In genomic region chr8:102938771-102939170, GRCm38 (mm10) we compare ENCODE assay signal across 23 mouse cellular contexts.
"Had no signal": no experiment of that assay in that cellular context is flagged by ENCODE, and none has a peak within 500 bp of the region (broad histone marks: within the 10 kb centered on the region; RNA-seq: fewer than 3 reads in every experiment).

No protein-coding gene starts in this region.

- H3K9me3 ChIP-seq: heart, embryonic 13.5 days; heart, embryonic 15.5 days; hindbrain, embryonic 13.5 days; hindbrain, embryonic 15.5 days; limb, embryonic 13.5 days; limb, embryonic 15.5 days; liver, embryonic 12.5 days had no signal

- H3K27ac ChIP-seq: heart, embryonic 13.5 days; heart, embryonic 15.5 days; hindbrain, embryonic 13.5 days; hindbrain, embryonic 15.5 days; hindbrain, postnatal 0 days; limb, embryonic 13.5 days; limb, embryonic 15.5 days; liver, embryonic 12.5 days; liver, embryonic 14.5 days had no signal

- DNase-seq: forebrain, postnatal 0 days; gastrocnemius, postnatal 14 days; gastrocnemius, postnatal 36 days; heart, adult 18-20 months; heart, postnatal 14 days; heart, postnatal 36 days; kidney, adult 11 months; kidney, adult 9 months; kidney, postnatal 25 days; layer of hippocampus, adult 9-11 months; layer of hippocampus, postnatal 36 days; left cerebral cortex, postnatal 4 days had no signal

- H3K4me1 ChIP-seq: heart, embryonic 13.5 days; heart, embryonic 15.5 days; hindbrain, embryonic 13.5 days; hindbrain, embryonic 15.5 days; limb, embryonic 13.5 days; limb, embryonic 15.5 days; liver, embryonic 12.5 days had no signal

- H3K4me3 ChIP-seq: heart, embryonic 13.5 days; heart, embryonic 15.5 days; hindbrain, embryonic 13.5 days; hindbrain, embryonic 15.5 days; limb, embryonic 13.5 days; limb, embryonic 15.5 days; liver, embryonic 12.5 days had no signal

- ATAC-seq: forebrain, postnatal 0 days; hindbrain, postnatal 0 days; intestine, embryonic 16.5 days; liver, embryonic 12.5 days had no signal

- H3K9ac ChIP-seq: forebrain, postnatal 0 days; heart, embryonic 13.5 days; heart, embryonic 15.5 days; hindbrain, embryonic 13.5 days; hindbrain, embryonic 15.5 days; limb, embryonic 13.5 days; limb, embryonic 15.5 days; liver, embryonic 12.5 days; liver, embryonic 14.5 days had no signal

- H3K36me3 ChIP-seq: heart, embryonic 13.5 days; heart, embryonic 15.5 days; hindbrain, embryonic 13.5 days; hindbrain, embryonic 15.5 days; limb, embryonic 13.5 days; limb, embryonic 15.5 days; liver, embryonic 12.5 days had no signal

- H3K27me3 ChIP-seq: heart, embryonic 13.5 days; heart, embryonic 15.5 days; hindbrain, embryonic 13.5 days; hindbrain, embryonic 15.5 days; limb, embryonic 13.5 days; limb, embryonic 15.5 days; liver, embryonic 12.5 days had no signal

- H3K4me2 ChIP-seq: heart, embryonic 11.5 days; heart, embryonic 13.5 days; heart, embryonic 15.5 days; hindbrain, embryonic 13.5 days; hindbrain, embryonic 15.5 days; limb, embryonic 13.5 days; limb, embryonic 15.5 days; liver, embryonic 12.5 days had no signal
